Mouse (Mus musculus): Measurements from ENCODE around the gene Bak1. TPM values are rescaled to one million over a fixed set of nuclear protein-coding genes. Genes with fewer than 3 reads are reported as not detected.
A peak's percentile ranks its signal among the peaks of the same experiment; 100 is the strongest.

The Bak1 gene
- polyA plus RNA-seq, 1 experiment from 2014 or later: 2.6 TPM

DNA sequence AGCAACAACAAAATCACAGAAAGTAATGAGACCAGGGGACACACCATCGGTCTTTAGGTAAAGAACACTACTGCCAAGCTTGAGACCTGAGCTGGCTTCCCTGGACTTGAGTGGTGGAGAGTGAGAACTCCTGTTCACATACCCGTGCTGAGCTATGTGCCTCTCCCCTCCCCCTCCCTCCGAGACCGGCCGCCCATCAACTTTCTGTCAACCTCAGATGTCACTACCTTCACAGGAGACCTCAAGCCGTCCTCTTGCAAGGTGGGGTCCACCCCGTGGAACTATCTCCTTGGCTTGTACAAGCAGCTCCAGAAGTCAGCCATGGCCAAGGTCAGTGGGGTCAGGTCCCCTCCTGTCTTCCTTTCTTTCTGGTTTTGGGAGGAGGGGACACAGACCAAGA is 3.5 kb upstream of the Bak1 start:
- no peak overlapping the region for H3K4me2 ChIP-seq
- H3K27me3 ChIP-seq: no peaks in the 10 kb centered on the region; the same call in 1 of the 2 replicates
- H3K36me3 ChIP-seq (ENCODE audit: poor library complexity, severe bottlenecking): no peaks in the 10 kb centered on the region
- no peak; the same call in 1 of the 2 replicates for ATAC-seq
- WGBS: 60% methylated on average over 7 of the region's 7 CpGs
- no peak overlapping the region for H3K4me3 ChIP-seq
- no peak overlapping the region for H3K9ac ChIP-seq
- no peaks in the 10 kb centered on the region for H3K9me3 ChIP-seq (replicated peaks)
- H3K27ac ChIP-seq: no peak overlapping the region
- H3K4me1 ChIP-seq: peaks cover 13% of the 10 kb centered on the region

DNA sequence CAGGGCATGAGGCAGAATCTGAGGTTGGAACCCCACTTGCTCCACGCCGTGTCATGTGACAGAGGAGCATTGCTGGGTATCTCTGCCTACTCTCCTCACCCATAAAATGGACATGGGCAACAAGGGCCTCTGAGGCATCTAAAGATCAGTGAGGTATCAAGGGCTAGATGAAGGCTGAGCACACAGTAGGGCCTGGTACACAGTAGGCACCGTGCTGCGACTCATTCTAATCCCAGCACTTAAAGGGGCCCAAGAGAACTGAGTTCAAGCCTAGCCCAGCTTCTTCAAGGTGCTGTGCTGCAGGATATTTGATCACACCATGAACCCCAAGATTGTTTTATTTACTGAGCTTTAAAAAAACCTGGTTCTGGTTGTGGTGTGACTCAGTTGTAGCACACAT is 2.1 kb upstream of the Bak1 start:
- 92% methylated on average over 4 of the region's 4 CpGs for WGBS
- H3K27ac ChIP-seq: no peak overlapping the region
- H3K9me3 ChIP-seq (replicated peaks): no peaks in the 10 kb centered on the region
- no peak overlapping the region for H3K9ac ChIP-seq
- ATAC-seq: no peak
- peaks cover 19% of the 10 kb centered on the region for H3K4me1 ChIP-seq
- no peaks in the 10 kb centered on the region; the same call in 1 of the 2 replicates for H3K27me3 ChIP-seq
- H3K4me3 ChIP-seq: no peak overlapping the region
- H3K4me2 ChIP-seq: no peak overlapping the region
- peaks cover 2% of the 10 kb centered on the region for H3K36me3 ChIP-seq (ENCODE audit: poor library complexity, severe bottlenecking)

DNA sequence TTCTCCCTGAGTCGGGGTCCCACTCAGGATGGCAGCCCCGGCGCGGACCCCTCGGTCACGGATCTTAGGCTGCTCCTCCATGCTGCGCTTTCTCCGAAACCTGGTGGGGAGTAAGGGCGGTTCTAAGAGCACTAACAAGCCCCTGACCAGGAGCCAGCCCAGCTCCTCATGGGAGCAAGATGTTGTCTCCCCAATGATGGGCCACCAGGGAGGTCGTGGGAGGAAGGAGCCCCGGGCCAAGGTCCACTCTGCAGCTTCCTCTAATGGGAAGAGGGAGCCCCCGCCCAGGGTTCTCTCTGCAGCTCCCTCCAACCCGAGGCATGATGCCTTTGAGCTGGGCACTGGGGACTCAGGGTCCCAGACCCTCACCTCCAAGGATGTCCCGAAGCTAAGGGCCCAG is 622 bp upstream of the Bak1 start:
- Histone ChIP-seq H3K36me3 (ENCODE audit: poor library complexity, severe bottlenecking) (peaks cover 15% of the 10 kb centered on the region), H3K9me3 (replicated peaks) (no peaks in the 10 kb centered on the region), H3K27me3 (no peaks in the 10 kb centered on the region; the same call in 1 of the 2 replicates), H3K4me2 (no peak overlapping the region), H3K4me1 (peaks cover 19% of the 10 kb centered on the region), H3K9ac (no peak overlapping the region), H3K4me3 (no peak overlapping the region), H3K27ac (no peak overlapping the region)
- WGBS: 87% methylated on average over 14 of the region's 14 CpGs
- ATAC-seq: no peak

- peaks cover 25% of the 10 kb centered on the region for H3K36me3 ChIP-seq (ENCODE audit: poor library complexity, severe bottlenecking)
- H3K4me1 ChIP-seq: peaks cover 19% of the 10 kb centered on the region
- peak overlapping the region; percentile 90 for H3K9ac ChIP-seq
- peak overlapping the region; percentile 53 for H3K4me3 ChIP-seq
- H3K27ac ChIP-seq: peak overlapping the region; percentile 36; the same call in 1 of the 2 replicates
- peak; percentile 78 for ATAC-seq
- H3K4me2 ChIP-seq: peak overlapping the region; percentile 85
- WGBS: under 1% methylated on average over 19 of the region's 19 CpGs
- H3K27me3 ChIP-seq: no peaks in the 10 kb centered on the region
- no peaks in the 10 kb centered on the region for H3K9me3 ChIP-seq (replicated peaks)
Measured at GRCm38 (mm10) chr17:27028284-27028795, 469 bp downstream of the Bak1 start.

DNA sequence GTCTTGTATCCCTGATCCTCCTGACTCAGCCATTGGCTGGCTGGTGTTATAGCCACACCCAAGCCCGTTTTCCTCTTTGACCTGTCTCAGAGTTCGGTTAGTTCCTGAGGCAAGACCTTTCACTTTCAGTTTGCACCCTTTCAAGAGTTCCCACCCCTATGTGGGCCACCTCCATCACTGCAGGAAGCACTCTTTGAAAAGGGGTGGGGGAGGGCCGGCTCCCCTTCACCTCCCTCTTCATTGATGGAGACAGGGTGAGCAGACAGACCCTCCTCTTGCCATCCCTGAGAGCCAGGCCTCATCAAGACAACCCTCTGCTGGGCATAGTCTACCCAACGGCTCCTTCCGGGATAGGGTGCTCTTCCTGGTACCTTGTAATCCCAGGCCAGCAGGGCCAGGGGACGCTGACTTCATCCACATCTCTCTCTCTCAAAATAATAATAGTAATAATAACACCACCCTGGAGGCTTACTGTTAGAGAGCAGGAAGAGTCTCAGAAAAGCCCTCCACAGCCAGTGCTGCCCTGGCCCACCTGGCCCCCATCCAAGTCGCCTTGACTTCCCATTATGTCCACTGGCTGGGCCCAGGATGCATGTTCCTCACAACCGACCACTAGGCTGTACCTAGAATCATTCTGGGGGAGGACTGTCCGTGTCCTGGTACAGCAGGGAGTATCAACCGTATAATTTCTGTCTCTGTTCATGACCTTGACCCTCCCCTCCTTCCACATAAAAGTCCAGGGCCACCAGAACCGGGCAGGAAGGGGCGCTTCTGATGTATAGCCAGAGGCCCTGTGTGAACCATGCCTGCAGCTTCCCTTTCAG is 1.1 kb downstream of the Bak1 start:
- no peaks in the 10 kb centered on the region for H3K9me3 ChIP-seq (replicated peaks)
- H3K4me3 ChIP-seq: peak overlapping the region; percentile 53
- H3K27ac ChIP-seq: peak overlapping the region; percentile 36; the same call in 1 of the 2 replicates
- peak; percentile 25; the same call in 1 of the 2 replicates for ATAC-seq
- H3K9ac ChIP-seq: peak overlapping the region; percentile 90
- peak overlapping the region; percentile 85 for H3K4me2 ChIP-seq
- no peaks in the 10 kb centered on the region for H3K27me3 ChIP-seq
- H3K4me1 ChIP-seq: peaks cover 19% of the 10 kb centered on the region
- 46% methylated on average over 12 of the region's 12 CpGs for WGBS
- peaks cover 29% of the 10 kb centered on the region for H3K36me3 ChIP-seq (ENCODE audit: poor library complexity, severe bottlenecking)

DNA sequence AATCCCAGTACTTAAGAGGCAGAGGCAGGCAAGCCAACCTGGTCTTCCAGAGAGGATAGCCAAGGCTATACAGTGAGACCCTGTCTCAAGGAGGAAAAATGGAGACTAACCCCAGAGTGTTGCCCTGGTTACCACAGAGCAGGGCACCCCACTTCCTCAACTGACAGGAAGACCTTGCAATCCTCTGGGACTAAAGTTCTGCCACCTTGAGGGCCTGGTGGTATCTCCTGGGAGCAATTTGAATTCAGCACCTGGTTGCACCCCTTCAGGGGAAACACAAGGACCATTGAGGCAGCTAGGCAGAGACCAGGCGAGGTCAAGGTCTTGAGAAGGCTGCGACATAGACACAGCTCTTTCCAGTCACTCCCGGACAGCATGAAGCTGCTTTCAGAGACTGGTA is 2.9 kb downstream of the Bak1 start:
- Histone ChIP-seq H3K9ac (no peak overlapping the region), H3K9me3 (replicated peaks) (no peaks in the 10 kb centered on the region), H3K36me3 (ENCODE audit: poor library complexity, severe bottlenecking) (peaks cover 46% of the 10 kb centered on the region), H3K27me3 (no peaks in the 10 kb centered on the region), H3K4me1 (peaks cover 19% of the 10 kb centered on the region), H3K27ac (no peak overlapping the region), H3K4me3 (no peak overlapping the region), H3K4me2 (no peak overlapping the region)
- ATAC-seq: no peak
- WGBS: 96% methylated on average over 3 of the region's 3 CpGs

GRCm38 (mm10) chr17:27025326-27025902 is 3.4 kb downstream of the Bak1 start:
- H3K27ac ChIP-seq: no peak overlapping the region
- 94% methylated on average over 17 of the region's 17 CpGs for WGBS
- no peaks in the 10 kb centered on the region for H3K27me3 ChIP-seq
- no peak for ATAC-seq
- H3K9ac ChIP-seq: no peak overlapping the region
- H3K4me3 ChIP-seq: no peak overlapping the region
- H3K4me2 ChIP-seq: no peak overlapping the region
- peaks cover 19% of the 10 kb centered on the region for H3K4me1 ChIP-seq
- peaks cover 51% of the 10 kb centered on the region for H3K36me3 ChIP-seq (ENCODE audit: poor library complexity, severe bottlenecking)
- H3K9me3 ChIP-seq (replicated peaks): no peaks in the 10 kb centered on the region

DNA sequence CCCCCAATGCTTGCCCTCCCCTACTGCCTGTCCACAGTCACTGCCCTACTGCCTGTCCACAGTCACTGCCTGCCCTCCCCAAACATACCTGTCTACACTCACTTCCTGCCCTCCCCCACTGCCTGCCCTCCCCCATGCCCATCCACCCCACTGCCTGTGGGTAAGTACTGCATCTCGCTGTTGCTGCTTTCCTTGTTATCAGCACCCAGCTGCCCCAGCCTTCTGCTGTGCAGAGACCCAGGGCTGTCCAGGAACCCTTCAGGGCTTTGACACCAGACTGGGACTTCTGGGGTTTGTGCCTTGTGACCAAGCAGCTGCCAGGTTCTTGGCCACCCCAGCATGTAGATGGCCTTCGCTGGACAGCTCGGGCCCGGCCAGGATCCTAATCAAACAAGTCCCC is 5.5 kb downstream of the Bak1 start:
- no peak overlapping the region for H3K27ac ChIP-seq
- no peak overlapping the region for H3K9ac ChIP-seq
- peaks cover 20% of the 10 kb centered on the region for H3K4me1 ChIP-seq
- H3K27me3 ChIP-seq: no peaks in the 10 kb centered on the region
- no peak overlapping the region for H3K4me3 ChIP-seq
- peaks cover 62% of the 10 kb centered on the region for H3K36me3 ChIP-seq (ENCODE audit: poor library complexity, severe bottlenecking)
- no peak overlapping the region for H3K4me2 ChIP-seq
- no peak for ATAC-seq
- WGBS: 89% methylated on average over 4 of the region's 4 CpGs
- no peaks in the 10 kb centered on the region for H3K9me3 ChIP-seq (replicated peaks)

GRCm38 (mm10) chr17:27021736-27022135 is 7.1 kb downstream of the Bak1 start:
- Histone ChIP-seq H3K4me2 (no peak overlapping the region), H3K27ac (no peak overlapping the region), H3K36me3 (ENCODE audit: poor library complexity, severe bottlenecking) (peaks cover 62% of the 10 kb centered on the region), H3K27me3 (no peaks in the 10 kb centered on the region), H3K9ac (no peak overlapping the region), H3K4me3 (no peak overlapping the region), H3K9me3 (replicated peaks) (no peaks in the 10 kb centered on the region), H3K4me1 (peaks cover 11% of the 10 kb centered on the region)
- 95% methylated on average over 9 of the region's 9 CpGs for WGBS
- ATAC-seq: no peak

DNA sequence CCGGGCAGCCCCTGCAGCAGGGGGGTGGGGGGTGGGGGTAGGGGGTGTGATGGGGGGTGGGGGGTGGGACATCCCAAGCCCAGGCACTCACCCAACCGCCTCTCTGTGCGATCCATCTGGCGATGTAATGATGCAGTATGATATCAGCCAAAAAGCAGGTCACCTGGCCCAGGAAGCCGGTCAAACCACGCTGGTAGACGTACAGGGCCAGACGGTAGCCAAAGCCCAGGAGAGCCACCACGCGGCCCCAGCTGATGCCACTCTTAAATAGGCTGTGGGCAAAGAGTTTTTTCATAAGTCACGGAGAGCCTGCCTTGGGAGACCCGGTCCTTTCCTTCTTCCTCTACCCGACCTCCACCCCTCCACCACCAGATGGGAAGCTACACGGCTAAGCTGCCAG is 7.7 kb downstream of the Bak1 start:
- Histone ChIP-seq H3K27me3 (no peaks in the 10 kb centered on the region), H3K36me3 (ENCODE audit: poor library complexity, severe bottlenecking) (peaks cover 61% of the 10 kb centered on the region), H3K4me2 (no peak overlapping the region), H3K4me3 (no peak overlapping the region), H3K4me1 (peaks cover 11% of the 10 kb centered on the region), H3K27ac (no peak overlapping the region), H3K9ac (no peak overlapping the region), H3K9me3 (replicated peaks) (no peaks in the 10 kb centered on the region)
- WGBS: 90% methylated on average over 13 of the region's 14 CpGs
- no peak for ATAC-seq

- H3K27ac ChIP-seq: no peak overlapping the region
- WGBS: 40% methylated on average over 12 of the region's 12 CpGs
- no peak for ATAC-seq
- H3K36me3 ChIP-seq (ENCODE audit: poor library complexity, severe bottlenecking): peaks cover 40% of the 10 kb centered on the region
- no peaks in the 10 kb centered on the region for H3K27me3 ChIP-seq
- H3K9me3 ChIP-seq (replicated peaks): no peaks in the 10 kb centered on the region
- peak overlapping the region; percentile 44 for H3K4me3 ChIP-seq
- H3K4me1 ChIP-seq: peaks cover 11% of the 10 kb centered on the region
- no peak overlapping the region for H3K9ac ChIP-seq
- peak overlapping the region; percentile 67 for H3K4me2 ChIP-seq
Measured at GRCm38 (mm10) chr17:27018555-27019196, 10.1 kb downstream of the Bak1 start.

Data from forebrain, embryonic 13.5 days (tissue).